In the genomic region with DNA sequence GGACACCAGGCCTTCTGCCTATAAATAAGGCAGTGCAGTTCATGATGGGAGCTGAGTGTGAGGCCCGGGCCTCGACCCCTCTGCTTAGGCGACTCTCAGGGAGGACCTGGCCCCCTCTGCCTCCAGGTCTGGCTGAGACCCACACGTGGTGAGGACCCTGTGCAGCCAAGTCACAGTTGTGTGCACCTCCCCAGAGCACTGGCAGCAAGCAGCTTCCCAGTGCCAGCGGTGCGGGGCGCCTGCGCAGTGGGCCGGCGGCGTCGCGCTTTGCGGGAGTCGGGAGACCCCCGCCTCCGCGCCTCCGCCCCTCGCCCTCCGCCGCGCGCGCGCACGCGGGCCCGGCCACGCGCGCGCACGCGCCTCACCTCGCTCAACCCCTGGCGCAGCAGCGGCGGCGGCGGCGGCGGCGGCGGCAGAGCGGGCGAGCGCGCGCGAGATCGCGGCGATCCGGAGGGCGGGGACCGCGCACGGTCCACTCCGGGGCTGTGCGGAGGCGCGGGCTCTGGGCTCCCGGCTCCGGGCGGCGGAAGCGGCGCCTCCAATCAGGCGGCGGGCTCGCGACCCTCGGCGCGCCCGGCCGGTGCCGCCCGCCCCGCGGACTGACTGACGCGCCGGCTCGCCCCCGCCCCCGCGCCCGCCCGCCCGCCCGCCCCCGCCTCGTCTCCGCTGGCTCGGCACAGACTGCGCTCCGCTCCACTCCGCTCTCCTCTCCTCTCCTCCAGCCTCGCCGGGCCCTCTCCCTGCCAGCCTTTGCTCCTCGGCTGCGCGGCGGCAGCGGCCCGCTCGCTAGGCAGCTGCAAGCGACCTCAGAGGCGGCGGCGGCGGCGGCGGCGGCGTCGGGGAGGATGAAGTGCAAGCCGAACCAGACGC, we compare ENCODE assay signal across 8 mouse cellular contexts. TPM values are rescaled to one million over a fixed set of nuclear protein-coding genes. Genes with fewer than 3 reads are reported as not detected.
DNase-seq lines count a peak whose midpoint lies in the region; ATAC-seq lines count a peak whose summit lies in the region.
"Not testable (repeated sequence)": the region's sequence is repeated elsewhere in the genome, so short reads cannot be mapped to it uniquely, and the experiment has no call there.

A gene (plus strand): TSS at position 388 of the 870 bp plus-strand sequence.

- peak; percentile 91 for ATAC-seq in hindbrain, embryonic 12.5 days (ENCODE audit: low FRiP score)
- peak; percentile 91 for ATAC-seq in limb, embryonic 11.5 days (ENCODE audit: insufficient number of reproducible peaks, low FRiP score, low TSS enrichment, low read depth)
- ATAC-seq in midbrain, embryonic 12.5 days (ENCODE audit: low FRiP score, low read depth) = peak; percentile 89

- H3K9ac ChIP-seq in hindbrain, embryonic 12.5 days; limb, embryonic 11.5 days (ENCODE audit: low read length); midbrain, embryonic 12.5 days (replicated peaks): not testable (repeated sequence)

- H3K4me3 ChIP-seq in embryonic facial prominence, embryonic 10.5 days = peak within 1 kb of the TSS; percentile 54
- peak within 1 kb of the TSS; percentile 37 for H3K4me3 ChIP-seq in hindbrain, embryonic 12.5 days
- peak within 1 kb of the TSS; percentile 23 for H3K4me3 ChIP-seq in limb, embryonic 11.5 days (ENCODE audit: low read depth, low read length)
- H3K4me3 ChIP-seq in midbrain, embryonic 12.5 days = peak within 1 kb of the TSS; percentile 42

- DNase-seq in adrenal gland, postnatal 14 days = peak; percentile 21
- DNase-seq in embryonic facial prominence, embryonic 10.5 days (ENCODE audit: low spot score); limb, embryonic 11.5 days (ENCODE audit: low spot score): not testable (repeated sequence)
- DNase-seq in gastrocnemius, postnatal 14 days = peak; percentile 9
- peak; percentile 1 to 43 for DNase-seq in kidney, postnatal 25 days
- peak; percentile 9 for DNase-seq in right cerebral cortex, postnatal 4 days

- intact Hi-C loops in gastrocnemius, postnatal 14 days (cut with DNase I; ENCODE audit: low total_unique reads) = not testable (repeated sequence)

- H3K36me3 ChIP-seq in embryonic facial prominence, embryonic 10.5 days (replicated peaks); hindbrain, embryonic 12.5 days; limb, embryonic 11.5 days (ENCODE audit: control insufficient read depth, insufficient read depth, low read length); midbrain, embryonic 12.5 days: not testable (repeated sequence)

- peak within 1 kb of the TSS; percentile 49 for H3K4me2 ChIP-seq in hindbrain, embryonic 12.5 days (replicated peaks)
- peak within 1 kb of the TSS; percentile 17; the same call in 1 of the 2 replicates for H3K4me2 ChIP-seq in limb, embryonic 11.5 days (ENCODE audit: low read depth, severe bottlenecking)
- H3K4me2 ChIP-seq in midbrain, embryonic 12.5 days (replicated peaks) = peak within 1 kb of the TSS; percentile 49

- not testable (repeated sequence) for H3K27ac ChIP-seq in embryonic facial prominence, embryonic 10.5 days (replicated peaks); limb, embryonic 11.5 days (replicated peaks; ENCODE audit: low read depth, low read length)
- H3K27ac ChIP-seq in hindbrain, embryonic 12.5 days = peak within 1 kb of the TSS; percentile 72
- H3K27ac ChIP-seq in midbrain, embryonic 12.5 days (replicated peaks) = peak within 1 kb of the TSS; percentile 56; the same call in 1 of the 2 replicates

- H3K4me1 ChIP-seq in embryonic facial prominence, embryonic 10.5 days; hindbrain, embryonic 12.5 days; limb, embryonic 11.5 days (ENCODE audit: control insufficient read depth, insufficient read depth, low read length); midbrain, embryonic 12.5 days: not testable (repeated sequence)

- H3K27me3 ChIP-seq in embryonic facial prominence, embryonic 10.5 days (replicated peaks; ENCODE audit: low read depth, poor library complexity, severe bottlenecking); hindbrain, embryonic 12.5 days; limb, embryonic 11.5 days (ENCODE audit: control insufficient read depth, insufficient read depth, low read length); midbrain, embryonic 12.5 days: not testable (repeated sequence)

- 15% methylated on average over 19 of the region's 121 CpGs for WGBS in embryonic facial prominence, embryonic 10.5 days
- no CpG with 5 or more reads among the region's 121 CpGs for WGBS in hindbrain, embryonic 12.5 days
- WGBS in limb, embryonic 11.5 days = 24% methylated on average over 15 of the region's 121 CpGs
- WGBS in midbrain, embryonic 12.5 days = no CpG with 5 or more reads among the region's 121 CpGs

- H3K9me3 ChIP-seq in embryonic facial prominence, embryonic 10.5 days; hindbrain, embryonic 12.5 days (replicated peaks); limb, embryonic 11.5 days (ENCODE audit: control insufficient read depth, low read length); midbrain, embryonic 12.5 days: not testable (repeated sequence)

RNA-seq across cellular contexts. Expression of the gene that starts here (rescaled TPM):
- 12.4 and 16.6 TPM in 2 replicates for total RNA-seq in adrenal gland, postnatal 14 days (2021)
- 7.9 and 8.7 TPM in 2 replicates for polyA plus RNA-seq in embryonic facial prominence, embryonic 10.5 days (2016; fragmentation: Nextera tagmentation; extraction: Ambion mirVana)
- under 1 TPM; 0.80 to 0.86 TPM for total RNA-seq in gastrocnemius, postnatal 14 days (2021)
- polyA plus RNA-seq in hindbrain, embryonic 12.5 days (2016; fragmentation: Nextera tagmentation; extraction: Ambion mirVana) = 14.2 and 15.5 TPM in 2 replicates
- 9.0 and 9.1 TPM in 2 replicates for polyA plus RNA-seq in limb, embryonic 11.5 days (2014; fragmentation: Nextera tagmentation; extraction: Ambion mirVana)
- polyA plus RNA-seq in midbrain, embryonic 12.5 days (2016; fragmentation: Nextera tagmentation; extraction: Ambion mirVana) = 11.7 and 14.3 TPM in 2 replicates

Comparison
In these comparisons a context has a peak if more than half of its experiments do, and no peak if none do; other contexts are left out.
1. Peak in DNase-seq in gastrocnemius, postnatal 14 days; RNA of the gene not detected or under 1 TPM.